Mouse (Mus musculus) liver, embryonic 14.5 days (tissue): ENCODE data around the gene Cdiptos.

Experiments used
- CTCF ChIP-seq: IDR thresholded peaks from 2 replicates; pipeline ENCODE4 v1.5.1; 2016; ENCODE audit warnings: antibody characterized with exemption, low read depth, control low read depth
- EP300 ChIP-seq: IDR thresholded peaks from 2 replicates; pipeline ENCODE4 v1.6.1; 2016; ENCODE audit warnings: antibody characterized with exemption, low read depth

- TF ChIP-seq CTCF, result no peak
- no peak for TF ChIP-seq EP300
Observed at GRCm38 (mm10) chr7:127022528-127023271, 46.8 kb upstream of the Cdiptos start.
